Mouse (Mus musculus): ENCODE results near the gene Eif2ak1. TPM values are rescaled to one million over a fixed set of nuclear protein-coding genes. Genes with fewer than 3 reads are reported as not detected.

Gene Eif2ak1
- polyA plus RNA-seq, 1 experiment from 2014 or later, result 52.8 TPM

DNA sequence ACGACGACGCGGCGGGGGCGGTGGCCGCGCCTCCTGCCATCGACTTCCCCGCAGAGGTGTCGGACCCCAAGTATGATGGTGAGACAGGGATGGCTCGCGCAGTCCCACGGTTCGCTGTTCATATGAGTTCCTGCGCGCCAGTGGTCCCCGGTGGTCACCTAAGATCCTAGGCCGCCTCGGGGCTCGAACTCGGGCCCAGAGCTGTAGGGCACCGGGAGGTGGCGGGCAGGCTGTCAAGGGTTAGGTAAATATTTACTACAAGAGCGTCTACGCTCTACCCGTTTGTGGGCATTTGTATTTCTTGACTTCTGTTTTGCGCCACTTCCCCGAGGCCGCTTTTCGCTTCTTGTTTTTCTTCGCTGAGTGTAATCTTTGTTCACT lies 333 bp downstream of the Eif2ak1 start:
- Histone ChIP-seq H3K4me1 (ENCODE audit: control insufficient read depth, insufficient read depth, low read length) (peaks cover 10% of the 10 kb centered on the region), H3K9ac (ENCODE audit: low read length) (peak overlapping the region; percentile 70), H3K27ac (ENCODE audit: low read depth, low read length) (no peak overlapping the region), H3K36me3 (ENCODE audit: control insufficient read depth, insufficient read depth, low read length) (no peaks in the 10 kb centered on the region), H3K9me3 (ENCODE audit: control insufficient read depth, low read length) (no peaks in the 10 kb centered on the region), H3K4me3 (ENCODE audit: low read depth, low read length) (peak overlapping the region; percentile 62), H3K27me3 (ENCODE audit: control insufficient read depth, insufficient read depth, low read length) (no peaks in the 10 kb centered on the region), H3K4me2 (peak overlapping the region; percentile 43)
- under 1% methylated on average over 32 of the region's 32 CpGs for WGBS
- ATAC-seq (ENCODE audit: low FRiP score), result peak; percentile 85
- no peak for DNase-seq (ENCODE audit: low spot score, missing footprints)

DNA sequence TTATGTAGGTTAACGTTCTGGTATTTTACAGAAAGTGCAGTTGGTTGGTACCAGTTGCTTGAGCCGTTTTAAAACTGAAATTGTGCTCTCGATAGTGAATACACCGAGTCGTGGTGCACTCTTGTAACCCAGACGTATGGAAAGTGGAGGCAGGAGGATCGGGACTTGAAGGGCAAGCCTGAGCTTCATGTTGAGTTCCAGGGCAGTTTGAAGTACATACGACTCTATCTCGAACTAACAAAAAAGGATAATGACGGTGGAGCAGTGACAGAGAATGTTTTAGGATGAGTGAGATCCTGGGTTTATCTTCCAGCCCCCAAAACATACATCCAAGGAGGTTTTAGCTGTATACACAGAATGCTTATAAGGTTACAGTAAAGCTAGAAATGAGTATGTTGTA lies 873 bp downstream of the Eif2ak1 start:
- H3K27me3 ChIP-seq (ENCODE audit: control insufficient read depth, insufficient read depth, low read length), result no peaks in the 10 kb centered on the region
- H3K9ac ChIP-seq (ENCODE audit: low read length), result peak overlapping the region; percentile 70
- peaks cover 10% of the 10 kb centered on the region for H3K4me1 ChIP-seq (ENCODE audit: control insufficient read depth, insufficient read depth, low read length)
- no peak overlapping the region for H3K27ac ChIP-seq (ENCODE audit: low read depth, low read length)
- peak overlapping the region; percentile 62 for H3K4me3 ChIP-seq (ENCODE audit: low read depth, low read length)
- no peaks in the 10 kb centered on the region for H3K9me3 ChIP-seq (ENCODE audit: control insufficient read depth, low read length)
- DNase-seq (ENCODE audit: low spot score, missing footprints) (no peak), ATAC-seq (ENCODE audit: low FRiP score) (no peak)
- 23% methylated on average over 10 of the region's 10 CpGs for WGBS
- H3K36me3 ChIP-seq (ENCODE audit: control insufficient read depth, insufficient read depth, low read length), result no peaks in the 10 kb centered on the region
- peak overlapping the region; percentile 43 for H3K4me2 ChIP-seq

GRCm38 (mm10) chr5:143818949-143819348 lies 1.4 kb downstream of the Eif2ak1 start:
- ATAC-seq (ENCODE audit: low FRiP score) (no peak), DNase-seq (ENCODE audit: low spot score, missing footprints) (no peak)
- H3K4me3 ChIP-seq (ENCODE audit: low read depth, low read length), result no peak overlapping the region
- WGBS, result 85% methylated on average over 13 of the region's 13 CpGs
- H3K9me3 ChIP-seq (ENCODE audit: control insufficient read depth, low read length), result no peaks in the 10 kb centered on the region
- no peaks in the 10 kb centered on the region for H3K27me3 ChIP-seq (ENCODE audit: control insufficient read depth, insufficient read depth, low read length)
- H3K9ac ChIP-seq (ENCODE audit: low read length), result no peak overlapping the region
- H3K4me2 ChIP-seq, result no peak overlapping the region
- no peaks in the 10 kb centered on the region for H3K36me3 ChIP-seq (ENCODE audit: control insufficient read depth, insufficient read depth, low read length)
- no peak overlapping the region for H3K27ac ChIP-seq (ENCODE audit: low read depth, low read length)
- H3K4me1 ChIP-seq (ENCODE audit: control insufficient read depth, insufficient read depth, low read length), result peaks cover 10% of the 10 kb centered on the region

GRCm38 (mm10) chr5:143819906-143820660 lies 2.5 kb downstream of the Eif2ak1 start:
- DNase-seq (ENCODE audit: low spot score, missing footprints) (no peak), ATAC-seq (ENCODE audit: low FRiP score) (no peak)
- Histone ChIP-seq H3K9me3 (ENCODE audit: control insufficient read depth, low read length) (no peaks in the 10 kb centered on the region), H3K36me3 (ENCODE audit: control insufficient read depth, insufficient read depth, low read length) (no peaks in the 10 kb centered on the region), H3K4me3 (ENCODE audit: low read depth, low read length) (no peak overlapping the region), H3K9ac (ENCODE audit: low read length) (no peak overlapping the region), H3K27ac (ENCODE audit: low read depth, low read length) (no peak overlapping the region), H3K4me1 (ENCODE audit: control insufficient read depth, insufficient read depth, low read length) (peaks cover 10% of the 10 kb centered on the region), H3K27me3 (ENCODE audit: control insufficient read depth, insufficient read depth, low read length) (no peaks in the 10 kb centered on the region), H3K4me2 (no peak overlapping the region)
- WGBS, result 89% methylated on average over 24 of the region's 24 CpGs

GRCm38 (mm10) chr5:143820820-143821219 lies 3.2 kb downstream of the Eif2ak1 start:
- DNase-seq (ENCODE audit: low spot score, missing footprints), result no peak
- no peak overlapping the region for H3K9ac ChIP-seq (ENCODE audit: low read length)
- H3K36me3 ChIP-seq (ENCODE audit: control insufficient read depth, insufficient read depth, low read length), result no peaks in the 10 kb centered on the region
- H3K9me3 ChIP-seq (ENCODE audit: control insufficient read depth, low read length), result no peaks in the 10 kb centered on the region
- 93% methylated on average over 5 of the region's 5 CpGs for WGBS
- H3K4me3 ChIP-seq (ENCODE audit: low read depth, low read length), result no peak overlapping the region
- peaks cover 10% of the 10 kb centered on the region for H3K4me1 ChIP-seq (ENCODE audit: control insufficient read depth, insufficient read depth, low read length)
- no peak for ATAC-seq (ENCODE audit: low FRiP score)
- no peak overlapping the region for H3K27ac ChIP-seq (ENCODE audit: low read depth, low read length)
- no peak overlapping the region for H3K4me2 ChIP-seq
- no peaks in the 10 kb centered on the region for H3K27me3 ChIP-seq (ENCODE audit: control insufficient read depth, insufficient read depth, low read length)

DNA sequence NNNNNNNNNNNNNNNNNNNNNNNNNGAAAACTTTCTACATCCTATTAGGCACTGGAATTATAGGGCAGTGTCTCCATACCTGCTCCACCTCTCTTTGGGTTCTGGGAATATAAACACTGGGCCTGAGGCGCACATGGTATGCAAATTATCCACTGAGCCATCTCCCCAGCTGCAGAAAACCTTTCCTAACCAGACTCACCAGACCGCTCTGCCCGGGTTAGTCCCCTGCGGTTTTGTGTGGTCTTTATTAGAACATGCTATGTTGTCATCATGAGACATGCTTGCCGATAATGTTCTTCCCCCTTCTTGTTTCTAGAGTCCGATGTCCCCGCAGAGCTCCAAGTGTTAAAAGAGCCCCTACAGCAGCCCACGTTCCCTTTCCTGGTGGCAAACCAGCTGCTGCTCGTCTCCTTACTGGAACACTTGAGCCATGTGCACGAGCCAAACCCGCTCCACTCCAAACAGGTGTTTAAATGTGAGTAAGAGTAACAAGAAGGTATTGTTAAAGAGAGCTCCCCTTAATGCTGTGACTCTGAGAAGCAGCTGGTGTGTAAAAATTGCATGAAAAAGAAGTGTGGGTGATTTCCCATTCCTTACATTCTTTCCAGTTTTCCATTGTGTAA lies 54.1 kb downstream of the Eif2ak1 start:
- Histone ChIP-seq H3K4me1 (ENCODE audit: control insufficient read depth, insufficient read depth, low read length) (no peaks in the 10 kb centered on the region), H3K9me3 (ENCODE audit: control insufficient read depth, low read length) (no peaks in the 10 kb centered on the region), H3K4me3 (ENCODE audit: low read depth, low read length) (no peak overlapping the region), H3K4me2 (no peak overlapping the region), H3K27ac (ENCODE audit: low read depth, low read length) (no peak overlapping the region), H3K36me3 (ENCODE audit: control insufficient read depth, insufficient read depth, low read length) (peaks cover 4% of the 10 kb centered on the region; the same call in 1 of the 2 replicates), H3K27me3 (ENCODE audit: control insufficient read depth, insufficient read depth, low read length) (no peaks in the 10 kb centered on the region), H3K9ac (ENCODE audit: low read length) (no peak overlapping the region)
- ATAC-seq (ENCODE audit: low FRiP score), result no peak
- WGBS, result 87% methylated on average over 11 of the region's 11 CpGs
- no peak for DNase-seq (ENCODE audit: low spot score, missing footprints)

GRCm38 (mm10) chr5:143874571-143874970 lies 57.0 kb downstream of the Eif2ak1 start:
- WGBS, result 69% methylated on average over 4 of the region's 4 CpGs
- peaks cover 12% of the 10 kb centered on the region for H3K36me3 ChIP-seq (ENCODE audit: control insufficient read depth, insufficient read depth, low read length)
- H3K27me3 ChIP-seq (ENCODE audit: control insufficient read depth, insufficient read depth, low read length), result no peaks in the 10 kb centered on the region
- no peak overlapping the region for H3K27ac ChIP-seq (ENCODE audit: low read depth, low read length)
- ATAC-seq (ENCODE audit: low FRiP score) (no peak), DNase-seq (ENCODE audit: low spot score, missing footprints) (no peak)
- H3K9ac ChIP-seq (ENCODE audit: low read length), result no peak overlapping the region
- H3K4me1 ChIP-seq (ENCODE audit: control insufficient read depth, insufficient read depth, low read length), result no peaks in the 10 kb centered on the region
- no peaks in the 10 kb centered on the region for H3K9me3 ChIP-seq (ENCODE audit: control insufficient read depth, low read length)
- no peak overlapping the region for H3K4me3 ChIP-seq (ENCODE audit: low read depth, low read length)
- H3K4me2 ChIP-seq, result no peak overlapping the region

DNA sequence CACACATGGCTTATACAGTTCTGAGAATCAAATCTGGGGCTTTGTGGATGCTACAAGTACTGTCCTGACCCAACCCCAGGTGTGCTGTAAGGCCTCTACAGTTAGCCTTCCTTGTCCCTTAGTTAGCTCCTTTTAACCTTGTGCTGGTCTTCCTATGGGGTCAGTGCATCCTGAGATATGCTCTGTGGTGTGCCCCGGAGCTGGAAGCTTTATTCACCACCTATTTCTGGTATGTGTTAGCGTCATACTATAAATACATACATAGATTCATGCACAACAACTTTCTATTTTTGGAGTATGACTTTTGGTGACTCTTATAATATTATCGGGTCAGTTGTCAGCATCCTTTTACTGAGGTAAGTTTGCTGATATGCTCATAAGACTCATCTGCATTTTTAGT lies 67.7 kb downstream of the Eif2ak1 start:
- Histone ChIP-seq H3K4me3 (ENCODE audit: low read depth, low read length) (no peak overlapping the region), H3K9ac (ENCODE audit: low read length) (no peak overlapping the region), H3K4me2 (no peak overlapping the region), H3K27ac (ENCODE audit: low read depth, low read length) (no peak overlapping the region), H3K9me3 (ENCODE audit: control insufficient read depth, low read length) (peaks cover 4% of the 10 kb centered on the region; the same call in 1 of the 2 replicates), H3K36me3 (ENCODE audit: control insufficient read depth, insufficient read depth, low read length) (peaks cover 35% of the 10 kb centered on the region), H3K4me1 (ENCODE audit: control insufficient read depth, insufficient read depth, low read length) (no peaks in the 10 kb centered on the region), H3K27me3 (ENCODE audit: control insufficient read depth, insufficient read depth, low read length) (no peaks in the 10 kb centered on the region)
- 97% methylated on average over 3 of the region's 3 CpGs for WGBS
- ATAC-seq (ENCODE audit: low FRiP score) (no peak), DNase-seq (ENCODE audit: low spot score, missing footprints) (no peak)

- DNase-seq (ENCODE audit: low spot score, missing footprints) (no peak), ATAC-seq (ENCODE audit: low FRiP score) (no peak)
- Histone ChIP-seq H3K36me3 (ENCODE audit: control insufficient read depth, insufficient read depth, low read length) (peaks cover 20% of the 10 kb centered on the region), H3K4me3 (ENCODE audit: low read depth, low read length) (no peak overlapping the region), H3K27ac (ENCODE audit: low read depth, low read length) (no peak overlapping the region), H3K4me1 (ENCODE audit: control insufficient read depth, insufficient read depth, low read length) (no peaks in the 10 kb centered on the region), H3K27me3 (ENCODE audit: control insufficient read depth, insufficient read depth, low read length) (no peaks in the 10 kb centered on the region), H3K9ac (ENCODE audit: low read length) (no peak overlapping the region), H3K9me3 (ENCODE audit: control insufficient read depth, low read length) (peaks cover 4% of the 10 kb centered on the region; the same call in 1 of the 2 replicates), H3K4me2 (no peak overlapping the region)
- 93% methylated on average over 6 of the region's 6 CpGs for WGBS
Measured at GRCm38 (mm10) chr5:143890741-143891140, 73.2 kb downstream of the Eif2ak1 start.

Measured in midbrain, embryonic 11.5 days (tissue).